Mouse (Mus musculus) limb, embryonic 14.5 days (tissue): ENCODE measurements around the gene Rp9. TPM values are rescaled to one million over a fixed set of nuclear protein-coding genes. Genes with fewer than 3 reads are reported as not detected.

ENCODE experiments used
- ATAC-seq: fragments of 200-750 bp; cut with Nextera tagmentation; 2 replicates; pipeline ENCODE4 v1.8.0; 2017; ENCODE audit warnings: low read depth, moderate number of reproducible peaks, moderate TSS enrichment; ENCODE audit not compliant: low FRiP score
- DNase-seq: peaks from one replicate; pipeline ENCODE4 v3.0.0-alpha.2; 2015; ENCODE audit warnings: low spot score
- H3K27ac ChIP-seq: fragments of 300-500 bp; sonication (generic); replicated peaks from 2 replicates; pipeline ENCODE4 v1.5.1; 2014; ENCODE audit warnings: low read depth, mild to moderate bottlenecking, low read length, moderate library complexity, mixed read lengths
- H3K27me3 ChIP-seq: fragments of 300-500 bp; sonication (generic); 2 replicates; pipeline ENCODE4 v1.6.1; 2014; ENCODE audit warnings: low read length, mixed read lengths; ENCODE audit not compliant: control insufficient read depth, insufficient read depth
- H3K36me3 ChIP-seq: fragments of 300-500 bp; sonication (generic); 2 replicates; pipeline ENCODE4 v1.6.1; 2014; ENCODE audit warnings: mild to moderate bottlenecking, low read length, moderate library complexity, mixed read lengths; ENCODE audit not compliant: control insufficient read depth, insufficient read depth
- H3K4me1 ChIP-seq: fragments of 300-500 bp; sonication (generic); 2 replicates; pipeline ENCODE4 v1.6.1; 2014; ENCODE audit warnings: antibody characterized with exemption, low read length, mixed read lengths; ENCODE audit not compliant: control insufficient read depth, insufficient read depth
- H3K4me2 ChIP-seq: fragments of 300-500 bp; sonication (generic); replicated peaks from 2 replicates; pipeline ENCODE4 v1.6.1; 2014; ENCODE audit warnings: low read depth, mild to moderate bottlenecking, low read length, moderate library complexity; ENCODE audit not compliant: severe bottlenecking
- H3K4me3 ChIP-seq: fragments of 300-500 bp; sonication (generic); replicated peaks from 2 replicates; pipeline ENCODE4 v1.5.1; 2014; ENCODE audit warnings: low read length
- H3K9ac ChIP-seq: fragments of 300-500 bp; sonication (generic); 2 replicates; pipeline ENCODE4 v1.6.1; 2014; ENCODE audit warnings: mild to moderate bottlenecking, low read depth, low read length, moderate library complexity; ENCODE audit not compliant: severe bottlenecking
- H3K9me3 ChIP-seq: fragments of 300-500 bp; sonication (generic); 2 replicates; pipeline ENCODE4 v1.6.1; 2016; ENCODE audit warnings: low read length; ENCODE audit not compliant: control insufficient read depth
- POLR2A ChIP-seq: fragments of 200-500 bp; IDR thresholded peaks from 2 replicates; pipeline ENCODE4 v1.8.0; 2012; ENCODE audit warnings: inconsistent platforms, mild to moderate bottlenecking, moderate library complexity, borderline replicate concordance; ENCODE audit not compliant: insufficient read depth, insufficient read length; ENCODE audit errors: extremely low read depth
- WGBS: fragments of 180-500 bp; shearing (Covaris S2); extraction: QIAGEN DNeasy Blood & Tissue Kit; methylation state at CpG from one replicate; pipeline ENCODE4 v1.1.7; 2014; 5-methylcytosine and 5-hydroxymethylcytosine counted together
- polyA plus RNA-seq, 2 experiments: library from polyadenylated mRNA; depleted of rRNA in 1 of 2; stranded (reverse) in 1 of 2; unstranded in 1 of 2; fragments of >200 nt; fragmentation: Nextera tagmentation in 1 of 2; extraction: Ambion mirVana in 1 of 2; gene quantifications; 2 replicates each; pipeline versions ENCODE4 v1.2.1 to v1.2.3; 2012 to 2014

Gene Rp9
- polyA plus RNA-seq, 2 experiments = 69.4 to 89.7 TPM

DNA sequence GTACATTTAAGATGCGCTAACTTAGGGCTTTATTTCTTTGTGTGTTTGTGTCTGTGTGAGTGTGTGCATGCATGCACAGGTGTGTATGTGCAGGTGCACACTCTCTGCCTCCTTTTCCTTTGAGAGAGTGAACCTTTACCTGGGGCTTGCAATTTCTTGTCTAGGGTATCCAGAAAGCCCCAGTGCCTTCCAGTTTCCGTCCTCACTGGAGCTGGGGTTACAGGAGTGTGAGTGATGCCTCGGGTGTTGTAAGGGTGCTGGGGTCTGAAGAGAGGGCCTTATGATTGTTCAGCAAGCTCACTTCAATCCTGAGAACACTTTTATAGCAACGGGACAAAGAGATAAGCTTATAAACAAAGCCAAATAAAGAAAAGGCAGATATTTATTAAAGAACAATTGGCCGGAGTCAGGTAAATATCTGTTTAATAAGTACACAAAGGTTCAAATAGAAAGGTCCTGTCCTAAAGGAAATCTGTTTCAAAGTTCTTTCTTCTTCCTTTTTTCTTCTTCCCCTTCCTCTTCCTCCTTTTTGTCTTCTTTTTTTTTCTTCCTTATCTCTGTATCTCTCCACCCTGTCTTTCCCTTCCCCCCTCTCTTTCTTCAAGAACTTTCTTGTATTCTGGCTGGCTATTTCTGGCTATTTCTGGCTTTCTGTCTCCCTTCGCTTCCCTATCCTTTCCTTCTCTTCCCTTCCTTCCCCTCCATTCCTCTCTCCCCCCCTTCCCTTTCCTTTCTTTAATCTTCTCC, 27.7 kb upstream of the Rp9 start:
- TF ChIP-seq POLR2A = no peak
- Histone ChIP-seq H3K4me1 (no peaks in the 10 kb centered on the region), H3K9me3 (no peaks in the 10 kb centered on the region), H3K27ac (no peak overlapping the region), H3K4me2 (no peak overlapping the region), H3K36me3 (no peaks in the 10 kb centered on the region), H3K4me3 (no peak overlapping the region), H3K9ac (no peak overlapping the region), H3K27me3 (no peaks in the 10 kb centered on the region)
- DNase-seq (no peak), ATAC-seq (no peak)
- WGBS = 87% methylated on average over 6 of the region's 6 CpGs

DNA sequence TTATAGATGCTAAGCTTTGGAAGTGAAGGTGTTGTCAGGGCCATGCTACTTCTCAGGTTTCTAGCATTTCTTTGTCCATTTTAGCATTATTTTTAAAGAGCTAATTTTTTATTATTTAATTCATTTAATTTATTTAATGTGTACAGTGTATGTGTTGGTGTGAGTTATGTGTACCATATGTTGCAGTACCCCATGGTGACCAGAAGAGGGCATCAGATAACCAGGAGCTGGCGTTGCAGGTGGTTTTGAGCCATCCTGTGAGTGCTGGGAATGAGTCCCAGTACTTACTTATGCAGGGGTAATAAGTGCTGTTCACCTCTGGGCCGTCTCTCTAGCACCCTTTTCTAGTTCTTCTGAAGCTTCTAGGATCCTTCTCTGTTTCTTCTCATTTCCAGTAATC, 25.6 kb upstream of the Rp9 start:
- no peaks in the 10 kb centered on the region; the same call in 1 of the 2 replicates for H3K36me3 ChIP-seq
- no peak overlapping the region for H3K9ac ChIP-seq
- no peak for DNase-seq
- H3K4me2 ChIP-seq = no peak overlapping the region
- H3K4me3 ChIP-seq = no peak overlapping the region
- TF ChIP-seq POLR2A = no peak
- no peaks in the 10 kb centered on the region for H3K27me3 ChIP-seq
- H3K27ac ChIP-seq = no peak overlapping the region
- no peaks in the 10 kb centered on the region for H3K4me1 ChIP-seq
- ATAC-seq = no peak
- no peaks in the 10 kb centered on the region for H3K9me3 ChIP-seq
- WGBS = 94% methylated on average over 2 of the region's 2 CpGs

DNA sequence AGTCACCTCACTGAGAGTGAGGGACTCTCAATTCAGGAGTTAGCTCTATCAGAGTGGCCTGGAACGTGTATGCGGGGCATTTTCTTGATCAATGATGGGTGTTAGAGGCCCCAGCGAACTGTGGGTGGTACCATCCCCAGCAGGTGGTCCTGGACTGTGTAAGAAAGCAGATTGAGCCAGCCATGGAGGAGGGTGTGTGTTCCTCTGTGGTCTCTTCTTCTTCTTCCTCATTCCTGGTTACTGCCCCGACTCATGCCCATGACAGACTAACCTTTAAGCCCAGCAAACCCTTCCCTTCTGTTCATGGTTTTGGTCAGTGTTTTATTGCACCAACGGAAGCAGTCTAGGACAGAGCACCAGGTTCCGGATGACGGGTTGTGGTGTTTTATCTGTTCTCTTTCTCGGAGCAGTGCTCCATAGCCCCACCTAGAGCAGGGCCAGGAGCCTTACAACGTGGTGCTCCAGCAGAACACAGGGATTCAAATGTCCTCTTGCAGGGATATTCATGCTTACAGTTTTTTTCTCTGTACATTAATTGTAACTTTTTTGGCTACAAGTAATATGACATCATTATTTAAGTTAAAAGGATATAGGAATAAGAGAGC, 24.8 kb upstream of the Rp9 start:
- Histone ChIP-seq H3K27ac (no peak overlapping the region), H3K27me3 (no peaks in the 10 kb centered on the region), H3K4me2 (no peak overlapping the region), H3K9me3 (no peaks in the 10 kb centered on the region), H3K4me3 (no peak overlapping the region), H3K4me1 (no peaks in the 10 kb centered on the region), H3K9ac (no peak overlapping the region), H3K36me3 (no peaks in the 10 kb centered on the region; the same call in 1 of the 2 replicates)
- TF ChIP-seq POLR2A = no peak
- no peak for ATAC-seq
- no peak for DNase-seq
- 82% methylated on average over 9 of the region's 9 CpGs for WGBS

- Histone ChIP-seq H3K4me1 (no peaks in the 10 kb centered on the region), H3K4me3 (no peak overlapping the region), H3K9me3 (no peaks in the 10 kb centered on the region), H3K36me3 (no peaks in the 10 kb centered on the region; the same call in 1 of the 2 replicates), H3K9ac (no peak overlapping the region), H3K4me2 (no peak overlapping the region), H3K27ac (no peak overlapping the region), H3K27me3 (no peaks in the 10 kb centered on the region)
- DNase-seq (no peak), ATAC-seq (no peak)
- TF ChIP-seq POLR2A = no peak
- 34% methylated on average over 9 of the region's 9 CpGs for WGBS
Measured at GRCm38 (mm10) chr9:22488963-22489362, 19.4 kb upstream of the Rp9 start.

GRCm38 (mm10) chr9:22486211-22486610, 16.7 kb upstream of the Rp9 start:
- H3K27ac ChIP-seq = no peak overlapping the region
- H3K9me3 ChIP-seq = no peaks in the 10 kb centered on the region
- 91% methylated on average over 7 of the region's 7 CpGs for WGBS
- H3K27me3 ChIP-seq = no peaks in the 10 kb centered on the region
- no peaks in the 10 kb centered on the region for H3K36me3 ChIP-seq
- no peak overlapping the region for H3K9ac ChIP-seq
- H3K4me1 ChIP-seq = no peaks in the 10 kb centered on the region
- no peak overlapping the region for H3K4me3 ChIP-seq
- ATAC-seq (no peak), DNase-seq (no peak)
- no peak overlapping the region for H3K4me2 ChIP-seq
- TF ChIP-seq POLR2A = no peak
